Mouse (Mus musculus) left cerebral cortex, adult 2 months (tissue): Measurements from ENCODE around the gene Taar7f. TPM values are rescaled to one million over a fixed set of nuclear protein-coding genes. Genes with fewer than 3 reads are reported as not detected.
"Not testable (repeated sequence)": the region's sequence is repeated elsewhere in the genome, so short reads cannot be mapped to it uniquely, and the experiment has no call there.

Experiments
- DNase-seq, 2 experiments: peaks; one replicate each; pipeline ENCODE4 v3.0.0; 2021 to 2022; ENCODE audit warnings: low spot score in 2 of 2, mixed read lengths in 1 of 2; ENCODE audit errors: extremely low spot score in 1 of 2
- H3K27ac ChIP-seq: fragments of 200-600 bp; 2 replicates; pipeline ENCODE4 v1.8.1; 2022
- H3K4me3 ChIP-seq: fragments of 200-600 bp; 2 replicates; pipeline ENCODE4 v1.8.1; 2022
- CTCF ChIP-seq: fragments of 200-600 bp; IDR thresholded peaks from 2 replicates; pipeline ENCODE4 v1.8.1; 2022; ENCODE audit warnings: antibody characterized with exemption, mild to moderate bottlenecking, moderate library complexity
- intact Hi-C: fragments of 180-260 bp; cut with DNase I; formaldehyde crosslinking; loops from one replicate; pipeline ENCODE4 v1.15.1; 2025
- total RNA-seq, 2 experiments: library from RNA; stranded (reverse); gene quantifications; 2 replicates each; pipeline ENCODE4 v1.2.3; 2021

Taar7f gene
- total RNA-seq, 2 experiments from 2014 or later: not detected

- Histone ChIP-seq H3K4me3 (no peak overlapping the region), H3K27ac (no peak overlapping the region)
- peak; percentile 17 to 46 for DNase-seq
- intact Hi-C loops: loop anchor here (1.0 kb wide), 2 partner anchors 101 to 265 kb away; no protein-coding TSS in a partner anchor
- peak; percentile 74 for TF ChIP-seq CTCF
Observed at GRCm38 (mm10) chr10:24080166-24080565, 30.9 kb downstream of the Taar7f start.

GRCm38 (mm10) chr10:24085936-24086335 lies 36.6 kb downstream of the Taar7f start:
- no peak for DNase-seq
- intact Hi-C loops: no loop called here
- Histone ChIP-seq H3K27ac (no peak overlapping the region), H3K4me3 (no peak overlapping the region)
- TF ChIP-seq CTCF: no peak

DNA sequence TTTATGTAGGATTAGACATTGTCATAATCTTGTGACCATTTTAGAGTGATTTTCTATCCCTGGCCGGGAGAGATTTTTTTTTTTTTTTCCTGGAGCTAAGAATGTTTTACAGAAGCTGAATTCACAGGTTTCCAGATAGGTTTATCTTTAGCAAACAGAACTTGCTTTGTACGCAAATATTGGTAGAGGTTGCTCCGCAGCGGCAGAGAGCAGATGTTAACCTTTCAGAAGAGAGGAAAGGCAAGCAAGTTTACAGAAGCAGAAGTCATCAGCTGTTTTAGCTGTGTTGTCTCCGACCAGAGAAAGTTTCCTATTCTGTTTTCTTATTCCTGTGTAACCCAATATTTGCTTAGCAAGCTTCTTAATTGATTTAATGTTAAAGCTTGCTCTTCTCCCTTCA lies 37.2 kb downstream of the Taar7f start:
- H3K27ac ChIP-seq: no peak overlapping the region
- no peak for DNase-seq
- TF ChIP-seq CTCF: no peak
- no peak overlapping the region for H3K4me3 ChIP-seq
- intact Hi-C loops: no loop called here

DNA sequence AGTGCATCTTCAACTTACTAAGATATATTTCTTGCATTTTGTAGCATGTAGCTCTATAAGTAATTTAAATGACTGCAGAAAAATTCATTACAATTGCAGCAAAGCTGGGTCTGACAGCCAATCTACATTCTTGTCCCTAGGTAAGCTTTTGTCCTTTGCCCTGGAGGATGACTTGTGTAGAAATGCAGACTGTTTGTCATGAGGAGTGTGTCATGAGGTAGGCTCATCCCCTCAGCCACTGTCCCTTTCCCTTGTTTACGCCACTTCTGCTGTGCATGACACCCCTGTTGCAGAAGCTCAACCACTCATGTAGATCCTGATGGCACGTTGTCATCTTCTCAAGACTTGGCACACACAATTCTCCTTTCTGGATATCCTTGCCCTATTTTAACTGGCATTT lies 37.9 kb downstream of the Taar7f start:
- DNase-seq: no peak
- H3K27ac ChIP-seq: no peak overlapping the region
- no peak overlapping the region for H3K4me3 ChIP-seq
- intact Hi-C loops: no loop called here
- TF ChIP-seq CTCF: no peak

GRCm38 (mm10) chr10:24092194-24092593 lies 42.9 kb downstream of the Taar7f start, which contains the start of gene Taar8b:
TSS of gene Taar8b (minus strand) at chr10:24092294.
- Histone ChIP-seq H3K27ac (no peak within 1 kb of the TSS), H3K4me3 (no peak within 1 kb of the TSS)
- no peak for TF ChIP-seq CTCF
- DNase-seq: no peak
- intact Hi-C loops: no loop called here

DNA sequence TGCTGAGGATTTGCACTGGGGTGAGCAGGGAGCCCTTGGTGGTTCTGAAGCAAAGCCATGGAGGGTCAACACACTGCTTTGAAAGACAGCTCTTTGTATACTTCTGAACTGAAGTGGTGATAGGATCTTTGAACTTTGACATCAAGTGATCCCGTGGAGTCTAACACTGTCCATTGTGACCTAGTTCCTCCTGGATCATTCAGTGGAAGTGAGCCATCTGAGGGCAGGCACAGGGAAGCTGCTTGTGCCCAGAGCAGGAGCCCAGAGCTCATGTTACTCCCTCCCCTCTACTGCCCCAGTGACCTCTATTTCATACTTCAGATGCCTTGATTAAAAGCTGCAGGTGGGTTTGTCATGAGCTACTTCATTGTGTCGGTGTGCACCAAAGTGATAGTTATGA lies 47.7 kb downstream of the Taar7f start:
- H3K4me3 ChIP-seq, intact Hi-C loops, DNase-seq, H3K27ac ChIP-seq: not testable (repeated sequence)

Other genes with a start within 250 kb of the Taar7f start
- gene Vnn3, start 198.0 kb upstream of the Taar7f start, total RNA-seq: not detected
- under 1 TPM in 1 of 2 experiments, not detected in 1; 0.14 TPM for gene Vnn1, start 154.8 kb upstream of the Taar7f start, total RNA-seq
- gene Taar1, start 129.2 kb upstream of the Taar7f start, total RNA-seq: not detected
- not detected for gene Taar2, start 110.9 kb upstream of the Taar7f start, total RNA-seq
- gene Taar3, start 100.0 kb upstream of the Taar7f start, total RNA-seq: not detected
- gene Taar4, start 89.0 kb upstream of the Taar7f start, total RNA-seq: not detected
- not detected for gene Taar5, start 78.8 kb upstream of the Taar7f start, total RNA-seq
- gene Taar6, start 63.9 kb upstream of the Taar7f start, total RNA-seq: not detected
- gene Taar7a, start 56.0 kb upstream of the Taar7f start, total RNA-seq: not detected
- gene Taar7b, start 49.6 kb upstream of the Taar7f start, total RNA-seq: not detected
- not detected for gene Taar7d, start 22.3 kb upstream of the Taar7f start, total RNA-seq
- not detected for gene Taar7e, start 11.9 kb upstream of the Taar7f start, total RNA-seq
- gene Taar8a, start 27.0 kb downstream of the Taar7f start, total RNA-seq: not detected
- gene Taar8b, start 42.8 kb downstream of the Taar7f start, total RNA-seq: not detected
- gene Taar8c, start 52.4 kb downstream of the Taar7f start, total RNA-seq: not detected
- not detected for gene Taar9, start 60.0 kb downstream of the Taar7f start, total RNA-seq
- 100 to 1,000 TPM; 136 to 144 TPM for gene Stx7, start 99.8 kb downstream of the Taar7f start, total RNA-seq
- gene Moxd1, start 174.0 kb downstream of the Taar7f start, total RNA-seq: 1 to 10 TPM; 7.7 to 9.8 TPM